Mouse (Mus musculus) ES-Bruce4 (cell line): ENCODE measurements around the gene Mnat1.

Source experiments
- CTCF ChIP-seq: IDR thresholded peaks from one replicate; pipeline ENCODE4 v1.8.1; 2011; ENCODE audit warnings: low read depth, low read length
- POLR2A ChIP-seq: IDR thresholded peaks from one replicate; pipeline ENCODE4 v1.8.1; 2011; ENCODE audit warnings: low read length; ENCODE audit not compliant: insufficient read depth

DNA sequence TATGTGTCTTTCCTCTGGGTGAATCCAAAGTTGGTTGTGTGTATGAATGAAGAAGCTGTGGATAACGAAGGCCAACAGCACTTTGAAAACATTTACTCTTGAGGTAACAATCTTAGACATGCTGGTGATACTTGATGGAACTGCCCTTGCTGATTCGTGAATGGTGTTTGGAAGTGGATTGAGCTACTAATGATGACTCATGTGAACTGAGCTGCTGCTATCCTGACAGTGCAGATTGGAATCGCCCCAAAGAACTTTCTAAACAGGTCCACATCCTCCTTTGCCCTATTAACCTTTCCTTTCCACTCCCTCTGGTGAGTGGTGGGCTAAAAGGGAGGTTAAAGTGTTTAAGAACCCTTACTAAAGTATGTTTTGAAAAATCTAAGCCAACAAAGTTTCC, 17.2 kb downstream of the Mnat1 start:
- TF ChIP-seq POLR2A (no peak), CTCF (no peak)
